Mouse (Mus musculus) CH12.LX (cell line): Measurements from ENCODE around the gene Ccser1. TPM values are rescaled to one million over a fixed set of nuclear protein-coding genes. Genes with fewer than 3 reads are reported as not detected.

ENCODE experiments used
- DNase-seq: peaks from one replicate; pipeline ENCODE4 v3.0.0-alpha.2; 2013; ENCODE audit errors: extremely low read depth
- H3K27ac ChIP-seq: 2 replicates; pipeline ENCODE4 v1.5.1; 2012; ENCODE audit warnings: low read depth, mild to moderate bottlenecking, control low read depth, moderate library complexity; ENCODE audit not compliant: insufficient read depth
- H3K27me3 ChIP-seq: replicated peaks from 2 replicates; pipeline ENCODE3; 2012; ENCODE audit warnings: inconsistent platforms
- H3K36me3 ChIP-seq, 2 experiments: replicated peaks in 1 of 2; 2 replicates each; pipeline versions ENCODE3 to v1.6.1; 2012; ENCODE audit warnings: inconsistent platforms in 1 of 2, low read length in 1 of 2, mild to moderate bottlenecking in 1 of 2, mixed read lengths in 1 of 2, moderate library complexity in 1 of 2; ENCODE audit not compliant: control insufficient read depth in 1 of 2, insufficient read depth in 1 of 2
- H3K4me1 ChIP-seq, 2 experiments: 2 replicates each; pipeline ENCODE4 v1.6.1; 2012; ENCODE audit warnings: inconsistent platforms in 1 of 2, moderate library complexity in 1 of 2; ENCODE audit not compliant: insufficient read depth in 2 of 2, control insufficient read depth in 1 of 2
- H3K4me2 ChIP-seq: 2 replicates; pipeline ENCODE4 v1.6.1; 2012; ENCODE audit warnings: low read depth, mild to moderate bottlenecking, control low read depth; ENCODE audit not compliant: poor library complexity, insufficient read depth, severe bottlenecking
- H3K4me3 ChIP-seq, 3 experiments: fragments of 150-350 bp in 1 of 3; sonication (generic) in 1 of 3; replicated peaks in 1 of 3; 2 replicates each; pipeline versions ENCODE3 to v1.5.1; 2011 to 2012; ENCODE audit warnings: low read depth in 2 of 3, low read length in 2 of 3, mild to moderate bottlenecking in 2 of 3, moderate library complexity in 2 of 3, control low read depth in 1 of 3, improper control_type of control experiment in 1 of 3, inconsistent platforms in 1 of 3, mixed read lengths in 1 of 3; ENCODE audit not compliant: poor library complexity in 1 of 3
- H3K79me2 ChIP-seq: replicated peaks from 2 replicates; pipeline ENCODE4 v1.6.1; 2012; ENCODE audit warnings: mild to moderate bottlenecking, moderate library complexity; ENCODE audit not compliant: control insufficient read depth, poor library complexity, insufficient read depth, severe bottlenecking; ENCODE audit errors: extremely low read depth
- H3K9ac ChIP-seq: 2 replicates; pipeline ENCODE4 v1.6.1; 2012; ENCODE audit warnings: low read depth, mild to moderate bottlenecking, control low read depth, moderate library complexity; ENCODE audit not compliant: insufficient read depth
- H3K9me3 ChIP-seq: replicated peaks from 2 replicates; pipeline ENCODE3; 2012; ENCODE audit warnings: low read length, inconsistent platforms, mixed read lengths
- CHD1 ChIP-seq: IDR thresholded peaks from 2 replicates; pipeline ENCODE4 v1.6.1; 2012; ENCODE audit warnings: low read depth, low read length, improper control_type of control experiment, inconsistent platforms
- CTCF ChIP-seq, 2 experiments: IDR thresholded peaks in 1 of 2; conservative IDR thresholded peaks in 1 of 2; 2 replicates each; pipeline ENCODE4 v1.5.1; 2011 to 2012; ENCODE audit warnings: low read depth in 2 of 2, low read length in 2 of 2, improper control_type of control experiment in 1 of 2, inconsistent platforms in 1 of 2, mild to moderate bottlenecking in 1 of 2, moderate library complexity in 1 of 2
- E2F4 ChIP-seq: IDR thresholded peaks from 2 replicates; pipeline ENCODE4 v1.6.1; 2011; ENCODE audit warnings: low read depth, low read length, improper control_type of control experiment; ENCODE audit not compliant: insufficient replicate concordance
- ETS1 ChIP-seq: conservative IDR thresholded peaks from 2 replicates; pipeline ENCODE4 v1.6.1; 2012; ENCODE audit warnings: low read depth, mild to moderate bottlenecking, inconsistent platforms, low read length, improper control_type of control experiment, moderate library complexity
- HCFC1 ChIP-seq: IDR thresholded peaks from 2 replicates; pipeline ENCODE4 v1.6.1; 2012; ENCODE audit warnings: low read depth, mild to moderate bottlenecking, inconsistent platforms, low read length, improper control_type of control experiment
- IRF4 ChIP-seq: IDR thresholded peaks from 2 replicates; pipeline ENCODE4 v1.6.1; 2014; ENCODE audit warnings: low read depth, mild to moderate bottlenecking, inconsistent platforms, low read length, improper control_type of control experiment
- JUND ChIP-seq: conservative IDR thresholded peaks from 2 replicates; pipeline ENCODE4 v1.6.1; 2011; ENCODE audit warnings: low read depth, low read length, improper control_type of control experiment
- MAFK ChIP-seq: IDR thresholded peaks from 2 replicates; pipeline ENCODE4 v1.6.1; 2011; ENCODE audit warnings: low read length, improper control_type of control experiment; ENCODE audit not compliant: insufficient replicate concordance
- MEF2A ChIP-seq: IDR thresholded peaks from 2 replicates; pipeline ENCODE4 v1.6.1; 2014; ENCODE audit warnings: low read depth, mild to moderate bottlenecking, inconsistent platforms, low read length, improper control_type of control experiment, borderline replicate concordance
- MXI1 ChIP-seq: IDR thresholded peaks from 2 replicates; pipeline ENCODE4 v1.6.1; 2011; ENCODE audit warnings: mild to moderate bottlenecking, low read depth, low read length, improper control_type of control experiment
- MYC ChIP-seq: IDR thresholded peaks from 2 replicates; pipeline ENCODE4 v1.6.1; 2011; ENCODE audit warnings: low read depth, mild to moderate bottlenecking, improper control_type of control experiment, low read length
- POLR2AphosphoS2 ChIP-seq: IDR thresholded peaks from 2 replicates; pipeline ENCODE4 v1.6.1; 2011; ENCODE audit warnings: low read depth, low read length, improper control_type of control experiment
- SMC3 ChIP-seq: IDR thresholded peaks from 2 replicates; pipeline ENCODE4 v1.6.1; 2011; ENCODE audit warnings: low read depth, low read length, improper control_type of control experiment
- TBP ChIP-seq: conservative IDR thresholded peaks from 2 replicates; pipeline ENCODE4 v1.6.1; 2011; ENCODE audit warnings: low read depth, low read length, improper control_type of control experiment
- UBTF ChIP-seq: IDR thresholded peaks from 2 replicates; pipeline ENCODE4 v1.6.1; 2012; ENCODE audit warnings: low read depth, mild to moderate bottlenecking, inconsistent platforms, low read length, improper control_type of control experiment, moderate library complexity
- ZMIZ1 ChIP-seq: IDR thresholded peaks from 2 replicates; pipeline ENCODE4 v1.6.1; 2012; ENCODE audit warnings: low read depth, mild to moderate bottlenecking, inconsistent platforms, low read length, improper control_type of control experiment
- ZNF384 ChIP-seq: IDR thresholded peaks from 2 replicates; pipeline ENCODE4 v1.6.1; 2012; ENCODE audit warnings: low read depth, low read length, improper control_type of control experiment, inconsistent platforms
- dilution Hi-C: fragments of 300-500 bp; cut with MboI; formaldehyde crosslinking; loops from 2 replicates; pipeline ENCODE4 v1.14.3; 2020; ENCODE audit warnings: low sequenced_read_pairs; ENCODE audit not compliant: extremely low pct_unique_long_range_greater_than_20kb, extremely low pct_ligation_motif_present
- in situ Hi-C: fragments of 300-500 bp; cut with MboI; formaldehyde crosslinking; loops from 3 replicates; pipeline ENCODE4 v1.14.3; 2019; ENCODE audit warnings: low sequenced_read_pairs, low pct_ligation_motif_present, low pct_unique_long_range_greater_than_20kb, mixed read lengths
- polyA plus RNA-seq: library from polyadenylated mRNA; unstranded; fragments of >175 nt; gene quantifications from 2 replicates; pipeline ENCODE4 v1.2.1, GENCODE M21; 2012; ENCODE audit warnings: low read depth; ENCODE audit not compliant: insufficient read length
- total RNA-seq, 2 experiments: library from RNA; depleted of rRNA; stranded (reverse); fragments of 300-350 nt in 1 of 2; fragments of >200 nt in 1 of 2; gene quantifications; 2 replicates each; pipeline ENCODE4 v1.2.3; 2012 to 2014

Ccser1 gene
- total and polyA plus RNA-seq, 3 experiments, result not detected

DNA sequence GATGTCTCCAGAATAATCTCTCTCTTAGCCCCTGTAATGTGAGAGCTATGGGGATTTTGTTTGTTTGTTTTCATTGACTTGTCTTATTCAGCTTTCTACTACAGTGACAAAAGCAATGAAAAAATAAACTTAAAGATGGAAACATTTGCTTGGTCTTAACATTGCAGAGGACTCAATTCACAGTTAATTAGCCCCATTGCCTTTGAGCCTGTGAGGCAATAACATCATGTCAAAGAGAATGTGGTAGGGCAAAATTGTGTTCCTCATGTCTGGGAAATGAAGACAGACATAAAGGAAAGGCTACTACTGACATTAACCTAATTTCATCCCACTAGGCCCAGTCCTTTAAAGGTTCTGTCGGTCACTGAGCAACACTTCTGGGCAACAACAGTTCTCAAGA is 484.4 kb downstream of the Ccser1 start:
- Histone ChIP-seq H3K36me3 (no peaks in the 10 kb centered on the region), H3K4me3 (no peak overlapping the region), H3K79me2 (no peaks in the 10 kb centered on the region), H3K9ac (no peak overlapping the region), H3K27ac (no peak overlapping the region), H3K4me2 (no peak overlapping the region), H3K4me1 (no peaks in the 10 kb centered on the region), H3K9me3 (peaks cover 28% of the 10 kb centered on the region), H3K27me3 (no peaks in the 10 kb centered on the region)
- in situ Hi-C loops, result no loop called here
- dilution Hi-C loops, result no loop called here
- TF ChIP-seq ZMIZ1 (no peak), MAFK (no peak), MEF2A (no peak), TBP (no peak), SMC3 (no peak), E2F4 (no peak), MYC (no peak), ZNF384 (no peak), ETS1 (no peak)
- DNase-seq, result no peak

- in situ Hi-C loops (no loop called here), dilution Hi-C loops (no loop called here)
- H3K79me2 ChIP-seq, result no peaks in the 10 kb centered on the region
- H3K4me1 ChIP-seq, result no peaks in the 10 kb centered on the region
- no peak overlapping the region for H3K4me2 ChIP-seq
- no peak overlapping the region for H3K4me3 ChIP-seq
- no peaks in the 10 kb centered on the region for H3K36me3 ChIP-seq
- peaks cover 9% of the 10 kb centered on the region for H3K9me3 ChIP-seq
- TF ChIP-seq SMC3 (no peak), CTCF (conservative IDR thresholded peaks at IDR 0.05 in 1 of 2, IDR thresholded peaks at IDR 0.05 in 1 of 2; ENCODE audit: low read depth in 2 of 2, low read length in 2 of 2) (no peak), UBTF (no peak), CHD1 (no peak), MXI1 (no peak), JUND (no peak), POLR2AphosphoS2 (no peak), IRF4 (no peak), E2F4 (no peak)
- H3K27me3 ChIP-seq, result no peaks in the 10 kb centered on the region
- H3K9ac ChIP-seq, result no peak overlapping the region
- no peak overlapping the region for H3K27ac ChIP-seq
- DNase-seq, result no peak
Measured at GRCm38 (mm10) chr6:61687002-61687401, 506.9 kb downstream of the Ccser1 start.

- H3K27me3 ChIP-seq, result no peaks in the 10 kb centered on the region
- H3K9me3 ChIP-seq, result peaks cover 11% of the 10 kb centered on the region
Measured at GRCm38 (mm10) chr6:61703003-61703402, 522.9 kb downstream of the Ccser1 start.

More at GRCm38 (mm10) chr6:61703003-61703402, 522.9 kb downstream of the Ccser1 start:
- Histone ChIP-seq H3K4me2 (no peak overlapping the region), H3K4me3 (no peak overlapping the region), H3K36me3 (no peaks in the 10 kb centered on the region), H3K79me2 (no peaks in the 10 kb centered on the region)
- TF ChIP-seq MEF2A (no peak), HCFC1 (no peak)
- TF ChIP-seq, all 38 proteins: peak for 0
- dilution Hi-C loops (no loop called here), in situ Hi-C loops (no loop called here)
- DNase-seq, result no peak
- H3K4me1 ChIP-seq, result no peaks in the 10 kb centered on the region
- no peak overlapping the region for H3K9ac ChIP-seq
- H3K27ac ChIP-seq, result no peak overlapping the region
